In genomic region chr6:122657630-122658029, GRCm38 (mm10) we compare ENCODE assay signal across 1 mouse cellular context.
TF ChIP-seq lines count a peak whose summit lies in the region.

No protein-coding gene starts in this region.

TF ChIP-seq in MEL, 35 proteins besides CTCF, POLR2A, EP300 and RAD21:
- TF ChIP-seq GABPA (IDR thresholded peaks at IDR 0.05; ENCODE audit: low read depth, low read length) (no peak), ZKSCAN1 (IDR thresholded peaks at IDR 0.05; ENCODE audit: low read depth, low read length) (no peak), ZNF384 (IDR thresholded peaks at IDR 0.05; ENCODE audit: low read depth, low read length) (no peak), UBTF (IDR thresholded peaks at IDR 0.05; ENCODE audit: borderline replicate concordance, insufficient read depth, low read depth, low read length) (no peak), GATA1 (IDR thresholded peaks at IDR 0.05; ENCODE audit: low read depth, low read length) (no peak), JUND (IDR thresholded peaks at IDR 0.05; ENCODE audit: low read depth, low read length) (no peak), POLR2AphosphoS2 (IDR thresholded peaks at IDR 0.05; ENCODE audit: low read length) (no peak), ETS1 (IDR thresholded peaks at IDR 0.05; ENCODE audit: low read depth, low read length) (no peak)
